Mouse (Mus musculus) Muller cell, postnatal 12 days (primary cell): Measurements from ENCODE around the gene Slc44a3.

Source experiments
- DNase-seq: peaks from one replicate; pipeline ENCODE4 v3.0.0-alpha.2; 2015; ENCODE audit errors: inconsistent ontology term

Gene Slc44a3

DNA sequence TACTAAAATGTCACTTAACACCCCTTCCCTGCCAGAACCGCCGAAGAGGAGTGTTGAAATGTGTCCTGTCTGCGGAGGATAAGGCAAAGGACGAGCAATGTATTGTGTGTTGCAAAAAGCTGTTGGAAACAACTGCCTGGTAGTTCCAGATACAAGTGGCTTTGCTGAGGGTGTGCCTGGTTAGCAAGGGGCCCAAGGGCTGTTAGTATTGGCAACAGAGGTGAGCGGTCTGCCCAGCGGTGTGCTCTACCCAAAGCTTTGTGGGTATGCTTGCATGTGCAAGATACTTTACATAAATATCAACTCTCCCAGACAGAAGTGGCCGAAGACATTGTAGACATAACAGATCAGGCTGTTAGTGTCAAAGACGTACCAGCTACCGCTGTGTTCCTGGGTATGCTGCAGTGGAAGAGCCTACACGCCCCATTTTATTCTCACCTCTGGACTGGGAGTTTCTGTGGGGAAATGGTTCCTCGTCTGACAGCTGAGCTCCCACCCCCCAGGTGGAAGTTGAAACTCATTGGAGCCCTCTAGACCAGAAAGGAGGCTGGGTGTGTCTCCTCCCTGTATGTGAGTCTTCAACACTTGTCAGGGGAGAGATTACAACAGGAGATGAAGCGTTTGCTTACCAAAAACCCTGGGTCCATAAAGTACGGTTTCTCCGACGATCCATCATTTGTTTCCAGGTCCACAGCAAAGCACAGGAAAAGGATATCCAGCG lies 71.6 kb downstream of the Slc44a3 start:
- DNase-seq = no peak

DNA sequence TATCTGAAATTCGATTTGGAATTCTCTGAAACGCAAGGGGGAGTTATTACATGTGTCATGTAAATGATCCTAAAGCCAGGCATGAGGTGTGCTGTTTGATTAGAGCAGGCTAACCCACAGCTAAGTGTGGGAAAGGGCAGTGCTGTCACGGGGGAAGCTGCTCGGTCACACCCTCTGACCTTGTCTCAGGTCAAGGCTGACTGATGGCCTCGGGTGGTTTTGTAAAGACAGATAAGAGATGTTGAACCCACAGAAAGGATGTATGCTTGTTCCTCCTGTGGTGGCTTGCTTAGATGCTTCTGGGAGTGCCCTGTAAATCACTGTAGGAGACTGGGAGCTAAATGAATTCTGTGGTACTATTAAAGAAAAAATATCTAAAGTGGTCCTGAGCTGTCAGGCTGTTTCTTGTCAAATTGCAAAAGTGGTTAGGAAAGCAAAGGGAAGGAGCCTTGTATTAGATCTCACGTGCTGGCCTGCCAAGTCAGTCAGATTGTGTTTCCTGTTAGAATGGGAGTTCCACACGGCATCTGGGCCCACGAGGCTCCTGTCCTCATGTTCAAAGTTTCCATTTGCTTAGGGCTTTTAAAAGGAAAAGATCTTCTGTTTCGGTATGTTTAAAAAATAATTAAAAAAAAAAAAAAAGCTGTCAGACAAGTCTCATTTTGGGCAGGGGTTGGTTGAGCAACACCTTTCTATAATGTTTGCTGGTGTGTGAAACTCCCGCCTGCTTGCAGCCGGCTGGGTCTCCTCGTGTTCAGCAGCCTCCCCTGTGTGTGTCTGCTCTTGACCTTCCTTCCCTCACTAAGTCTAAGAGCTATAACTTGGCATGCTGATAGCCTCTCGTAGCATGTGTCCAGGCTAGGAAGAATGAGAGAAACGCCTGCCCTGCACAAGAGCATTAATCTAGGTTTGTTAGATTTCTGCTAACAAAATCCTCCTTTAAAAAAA lies 73.4 kb downstream of the Slc44a3 start:
- DNase-seq = no peak

DNA sequence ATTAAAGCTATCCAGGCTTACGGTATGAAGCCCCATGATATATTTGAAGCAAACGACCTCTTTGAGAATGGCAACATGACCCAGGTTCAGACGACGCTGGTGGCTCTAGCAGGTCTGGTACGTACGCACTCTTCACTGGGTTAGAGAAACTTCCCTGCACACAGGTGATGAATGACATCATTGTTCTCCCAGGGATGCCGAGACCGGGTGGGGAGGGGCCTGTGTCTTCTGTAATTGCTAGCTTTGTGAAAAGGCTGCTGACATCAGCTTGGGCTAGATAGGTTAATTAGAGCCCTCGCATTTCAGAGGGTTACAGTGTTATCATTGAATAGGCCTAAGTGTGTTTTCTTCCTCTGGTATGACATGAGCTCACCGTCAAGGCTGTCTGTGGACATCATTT lies 80.8 kb downstream of the Slc44a3 start:
- no peak for DNase-seq

DNA sequence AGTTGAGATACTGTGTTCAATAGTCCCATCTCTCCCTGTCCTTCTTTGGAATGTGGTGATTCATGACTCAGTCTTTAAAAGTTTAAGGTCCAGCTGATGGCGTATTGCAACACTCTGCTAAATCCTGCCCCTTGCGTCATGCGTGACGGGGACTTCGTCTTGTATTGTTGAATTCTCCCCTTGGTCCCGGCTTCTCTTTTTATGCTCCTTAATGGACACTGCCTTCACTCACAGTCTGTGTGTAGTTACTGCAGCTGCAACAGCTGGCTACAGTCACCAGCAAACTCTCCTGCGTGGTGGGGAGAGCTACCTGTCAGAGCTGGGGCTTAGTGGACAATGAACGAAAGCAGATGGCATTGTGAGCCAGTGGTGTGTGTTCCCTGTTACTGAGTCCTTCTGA lies 82.7 kb downstream of the Slc44a3 start:
- no peak for DNase-seq

DNA sequence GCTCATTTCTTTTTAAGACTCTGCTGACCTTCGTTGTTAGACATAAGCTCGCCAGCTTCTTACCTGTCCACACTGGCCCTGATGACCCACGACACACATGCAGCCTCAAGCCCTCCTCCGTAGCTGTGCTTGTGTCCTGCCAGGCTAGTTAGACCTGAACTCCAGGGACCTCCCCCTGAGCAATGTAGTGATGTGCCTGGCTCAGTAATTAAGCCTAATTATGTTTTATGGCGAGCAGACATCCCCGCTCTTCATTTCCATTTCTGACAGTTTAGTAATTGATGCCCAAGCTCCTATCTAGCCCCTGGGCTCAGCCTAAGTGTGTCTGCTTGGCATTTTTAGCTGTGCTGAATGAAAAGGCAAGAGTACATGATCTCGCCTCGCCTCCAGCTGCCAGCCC lies 83.6 kb downstream of the Slc44a3 start:
- peak; percentile 53 for DNase-seq

DNA sequence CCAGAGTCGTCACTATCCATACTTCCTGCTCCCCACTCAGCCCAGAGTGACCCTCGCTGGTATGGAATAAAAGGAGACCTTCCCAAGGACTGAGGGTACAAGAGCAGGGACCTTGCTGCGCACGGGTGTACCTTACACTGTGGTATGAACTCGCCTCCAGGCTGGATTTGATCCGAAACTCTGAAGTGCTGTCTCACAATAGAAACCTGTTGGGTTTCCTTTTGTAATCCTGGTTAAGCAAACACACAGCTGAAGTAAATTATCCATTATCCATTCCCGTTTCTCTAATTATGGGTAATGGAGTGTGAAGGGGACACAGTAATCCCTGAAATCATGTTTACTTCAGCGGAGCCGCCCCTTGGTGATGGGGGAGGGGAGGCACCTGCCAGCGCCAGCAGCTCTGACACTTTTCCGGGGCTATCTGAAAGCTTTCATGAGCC lies 84.2 kb downstream of the Slc44a3 start:
- DNase-seq = peak; percentile 64

DNA sequence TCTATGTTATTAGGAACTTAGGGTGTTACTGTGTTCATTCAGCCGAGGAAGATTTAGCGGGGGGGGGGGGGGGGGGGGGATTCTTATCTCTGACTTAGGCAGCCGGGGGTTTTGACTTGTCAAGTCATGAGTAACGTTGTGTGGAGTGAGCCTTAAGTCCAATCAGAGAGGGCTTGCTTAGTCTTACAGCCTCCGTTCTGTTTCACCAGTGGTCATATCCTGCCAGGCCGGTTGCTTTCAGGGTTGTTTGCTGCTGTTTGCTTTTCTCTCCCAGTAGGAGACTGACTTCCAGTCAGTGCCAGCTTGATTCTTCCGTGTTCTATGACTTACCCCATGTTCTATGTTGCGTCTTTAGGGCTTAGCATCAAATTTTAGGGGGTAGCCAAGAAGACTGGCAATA lies 85.8 kb downstream of the Slc44a3 start:
- DNase-seq = no peak

DNA sequence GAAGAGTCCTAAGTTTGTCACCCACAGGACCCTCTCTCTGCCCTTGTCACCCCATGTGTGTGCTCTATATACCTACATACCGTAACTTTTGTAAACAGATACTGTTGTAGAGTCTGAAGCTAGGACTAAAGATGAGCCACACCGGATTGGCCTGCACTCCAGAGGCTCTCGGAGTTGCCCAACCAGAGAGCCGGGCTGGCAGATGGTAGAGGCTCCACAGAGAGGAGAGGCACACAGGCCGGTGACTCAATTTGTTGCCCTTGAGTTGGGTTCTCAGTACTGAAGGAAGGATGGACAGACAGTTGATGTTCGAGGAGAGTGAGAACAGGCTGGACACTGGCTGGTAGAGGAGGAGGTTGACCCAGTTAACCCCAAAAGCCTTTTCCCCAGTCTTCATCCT lies 87.8 kb downstream of the Slc44a3 start:
- DNase-seq = no peak

DNA sequence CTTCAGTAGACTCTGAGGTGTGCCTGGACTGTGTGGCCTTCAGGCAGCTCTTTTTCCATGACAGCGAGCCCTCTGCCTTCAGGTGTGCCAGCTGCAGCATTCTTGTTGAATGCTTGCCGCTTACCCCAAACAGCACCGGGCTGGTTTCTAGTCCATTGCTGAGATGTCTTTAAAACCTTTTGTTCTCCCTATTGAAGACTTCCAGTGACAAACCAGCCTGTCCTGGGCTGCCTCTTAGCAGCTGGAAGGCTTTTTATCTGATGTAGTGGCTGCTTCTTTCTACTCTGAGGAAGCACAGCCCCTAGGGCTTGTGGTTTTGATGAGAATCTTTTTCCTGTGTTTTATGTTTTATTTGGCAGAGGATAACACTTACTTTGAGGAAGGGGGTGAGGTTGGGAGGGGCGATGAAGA lies 88.3 kb downstream of the Slc44a3 start:
- no peak for DNase-seq

DNA sequence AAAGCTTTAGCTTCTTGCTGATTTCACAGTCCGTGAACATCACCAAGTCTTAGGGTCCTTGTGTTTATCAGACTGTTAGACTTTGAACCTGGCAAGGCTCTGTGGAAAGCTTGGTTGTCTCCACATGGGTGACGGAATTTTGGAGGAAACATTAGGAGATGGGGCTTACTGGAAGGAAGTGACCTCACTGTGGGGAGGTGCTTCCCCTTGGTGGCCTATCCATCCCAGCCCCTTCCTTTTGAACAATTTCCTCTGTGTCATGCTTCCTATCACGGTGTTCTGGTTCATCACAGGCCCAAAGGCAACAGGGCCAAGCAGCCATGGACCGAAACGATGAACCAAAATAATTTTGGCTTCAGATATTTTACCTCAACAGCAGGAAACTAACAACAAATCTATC lies 89.9 kb downstream of the Slc44a3 start:
- DNase-seq = no peak

DNA sequence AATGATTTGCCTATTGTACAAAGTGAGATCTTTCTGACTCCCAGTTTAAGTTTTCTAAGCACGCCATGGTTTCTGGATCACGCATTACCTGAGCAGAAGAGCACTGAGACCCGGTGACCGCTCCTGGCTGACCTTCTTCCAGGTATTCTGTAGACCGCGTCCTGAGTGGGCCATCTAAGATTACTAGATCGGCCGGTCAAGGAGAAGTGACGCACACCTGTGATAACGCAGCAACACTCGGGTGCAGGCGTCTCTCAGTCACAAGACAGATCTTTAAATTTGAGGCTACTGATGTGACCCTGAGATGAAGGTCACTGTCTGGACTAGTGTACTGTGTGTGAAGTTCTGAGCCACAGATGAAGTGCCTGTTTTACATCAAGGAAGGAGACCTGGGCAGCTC lies 90.7 kb downstream of the Slc44a3 start:
- DNase-seq = no peak

DNA sequence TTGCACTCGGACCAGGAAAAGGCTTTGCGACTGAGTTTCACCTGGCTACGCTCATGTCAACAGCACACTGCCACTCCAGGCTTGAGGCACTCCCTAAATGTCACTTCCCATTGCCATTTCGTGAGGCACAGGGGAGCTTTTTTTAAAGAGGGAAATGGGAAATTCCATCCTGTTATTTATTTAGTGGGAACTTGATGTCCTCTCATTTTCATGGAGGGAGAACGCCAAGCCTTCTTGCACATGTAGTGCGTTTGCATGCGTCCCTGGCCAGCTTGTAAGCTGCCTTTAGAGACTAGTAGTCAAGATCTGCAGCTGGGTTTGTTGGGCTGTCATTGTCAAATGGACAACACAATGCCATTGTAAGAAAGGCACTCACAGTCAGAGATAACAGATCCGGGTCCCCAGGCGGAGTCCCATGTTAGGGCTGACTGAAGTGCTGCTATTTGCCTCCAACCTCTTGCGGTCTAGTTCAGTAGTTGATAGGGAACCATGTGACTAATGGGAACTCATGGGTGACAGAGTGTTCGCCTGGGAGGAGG lies 92.5 kb downstream of the Slc44a3 start:
- DNase-seq = peak; percentile 61

DNA sequence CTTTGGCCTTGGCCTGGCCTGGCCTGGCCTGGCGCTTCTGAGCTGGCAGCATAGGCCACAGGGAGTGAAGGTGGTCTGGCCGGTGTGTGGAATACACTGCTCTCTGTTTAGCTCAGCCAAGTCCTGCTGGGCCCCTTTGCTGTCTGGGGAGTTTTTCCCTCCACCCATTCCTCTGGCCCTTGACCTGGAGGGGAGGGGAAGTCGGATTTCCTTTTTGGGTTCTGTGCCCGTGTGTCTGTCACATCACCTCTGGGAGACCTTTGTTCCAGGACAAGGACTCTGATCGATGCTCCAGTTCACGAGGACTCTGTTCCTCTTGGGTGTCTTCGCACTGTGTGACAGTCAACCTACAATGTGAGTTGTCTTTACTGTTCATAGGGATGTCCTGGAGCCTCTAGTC lies 94.2 kb downstream of the Slc44a3 start:
- DNase-seq = no peak

DNA sequence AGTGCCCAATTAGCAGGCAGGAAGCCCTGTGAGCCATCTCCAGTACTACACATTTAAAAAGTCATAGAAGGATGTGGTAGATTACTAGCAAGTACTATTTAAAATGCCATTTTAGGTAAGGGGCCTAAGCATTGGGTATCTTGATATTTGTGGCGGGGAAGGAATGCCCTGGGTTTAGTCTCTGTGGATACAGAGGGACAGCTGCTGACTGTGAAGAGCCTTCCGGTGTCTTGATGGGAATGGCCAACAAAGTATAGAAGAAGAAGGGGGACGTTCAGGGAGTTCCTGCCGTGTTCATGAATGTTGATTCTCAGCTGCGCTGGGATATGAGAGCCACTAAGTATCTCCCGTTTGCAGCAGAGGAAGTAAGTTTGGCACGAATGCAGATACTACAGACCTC lies 95.1 kb downstream of the Slc44a3 start:
- DNase-seq = no peak

DNA sequence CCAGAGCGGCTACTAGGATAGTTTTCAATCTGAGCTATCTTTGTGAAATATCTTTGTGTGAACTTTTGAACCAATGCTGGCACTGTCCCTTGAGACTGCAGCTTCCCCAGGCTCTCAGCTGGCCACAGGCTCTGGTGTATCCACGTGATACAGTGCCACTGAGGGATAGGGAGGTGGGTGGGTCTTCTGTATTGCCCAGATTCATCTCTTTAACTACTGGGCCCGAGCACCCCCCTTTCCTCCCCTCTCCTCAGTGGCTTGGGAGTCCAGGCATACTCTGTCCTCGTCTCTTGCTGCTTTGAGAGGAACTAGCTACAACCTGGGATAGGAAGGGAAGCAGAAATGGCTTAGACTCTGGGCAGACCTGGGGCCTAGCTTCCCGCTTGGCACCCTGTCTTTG lies 96.9 kb downstream of the Slc44a3 start:
- DNase-seq = peak; percentile 69

DNA sequence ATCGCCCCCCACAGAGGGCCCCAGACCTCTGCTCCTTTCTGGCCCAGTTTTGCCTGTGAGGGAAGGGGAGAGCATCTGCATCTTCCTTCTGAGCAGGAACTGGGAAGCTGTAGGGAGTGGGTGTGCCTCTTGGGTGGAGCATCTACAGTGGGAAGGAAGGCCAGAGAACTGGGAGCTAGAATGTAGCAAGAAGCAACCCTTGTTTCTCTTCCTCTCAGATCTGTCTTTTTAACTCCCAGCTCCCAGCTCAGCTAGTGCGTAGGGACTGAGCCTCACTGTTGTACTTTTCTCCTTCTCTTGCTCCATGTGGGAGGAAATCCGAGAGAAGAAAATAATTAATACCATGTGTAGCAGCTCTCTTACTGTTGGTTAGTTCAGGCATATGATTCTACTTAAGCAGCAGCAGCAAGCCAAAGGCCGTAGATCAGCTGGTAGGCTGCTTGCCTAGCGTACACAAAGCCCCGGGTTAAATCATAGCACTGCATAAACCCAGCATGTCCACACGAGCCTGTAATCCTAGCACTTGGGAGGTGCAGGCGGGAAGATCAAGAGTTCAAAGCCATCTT lies 98.2 kb downstream of the Slc44a3 start:
- DNase-seq = no peak

DNA sequence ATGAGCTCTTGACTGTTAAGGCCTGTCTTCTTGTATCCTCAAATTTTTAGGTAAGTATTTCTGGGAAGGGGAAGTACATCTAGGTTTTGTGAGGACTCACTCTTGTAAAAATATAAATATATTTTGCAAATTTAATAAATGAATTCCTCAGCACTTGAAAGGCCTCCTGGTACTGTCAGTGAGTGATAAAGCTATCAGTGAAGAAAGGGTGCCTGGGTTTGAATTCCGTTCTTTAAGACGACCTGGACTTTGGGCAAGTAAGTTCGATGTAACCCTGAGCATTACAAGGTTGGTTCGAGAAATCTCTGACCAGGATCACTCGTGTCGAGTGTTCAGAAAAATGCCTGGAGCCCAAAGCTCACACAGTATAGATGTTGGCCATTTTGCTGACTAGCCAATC lies 98.8 kb downstream of the Slc44a3 start:
- DNase-seq = no peak

DNA sequence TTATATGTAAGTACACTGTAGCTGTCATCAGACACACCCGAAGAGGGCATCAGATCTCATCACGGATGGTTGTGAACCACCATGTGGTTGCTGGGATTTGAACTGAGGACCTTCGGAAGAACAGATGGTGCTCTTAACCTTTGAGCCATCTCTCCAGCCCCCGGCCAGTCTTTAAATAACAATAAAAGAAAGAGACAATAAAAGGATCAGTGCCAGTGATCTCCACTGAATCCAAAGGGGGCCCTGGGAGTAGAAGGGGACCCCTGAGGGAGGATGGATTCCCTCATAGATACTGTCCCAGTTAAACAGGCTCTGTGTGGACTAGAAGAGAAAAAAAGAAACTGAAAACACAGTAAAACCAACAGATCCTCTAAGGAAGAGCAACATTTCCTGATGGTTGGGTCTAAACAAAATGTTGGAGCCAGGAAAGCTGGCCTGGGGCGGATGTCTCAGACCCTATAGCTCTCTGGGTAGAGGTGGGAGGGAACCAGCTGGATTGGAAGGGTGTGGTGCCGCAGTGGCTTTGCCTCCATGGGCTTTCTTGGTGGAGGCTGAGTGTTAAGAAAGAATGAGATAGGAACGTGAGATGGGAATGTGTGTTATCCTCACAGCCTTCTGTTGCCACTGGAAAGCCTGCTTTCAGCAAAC lies 101.8 kb downstream of the Slc44a3 start:
- no peak for DNase-seq

DNA sequence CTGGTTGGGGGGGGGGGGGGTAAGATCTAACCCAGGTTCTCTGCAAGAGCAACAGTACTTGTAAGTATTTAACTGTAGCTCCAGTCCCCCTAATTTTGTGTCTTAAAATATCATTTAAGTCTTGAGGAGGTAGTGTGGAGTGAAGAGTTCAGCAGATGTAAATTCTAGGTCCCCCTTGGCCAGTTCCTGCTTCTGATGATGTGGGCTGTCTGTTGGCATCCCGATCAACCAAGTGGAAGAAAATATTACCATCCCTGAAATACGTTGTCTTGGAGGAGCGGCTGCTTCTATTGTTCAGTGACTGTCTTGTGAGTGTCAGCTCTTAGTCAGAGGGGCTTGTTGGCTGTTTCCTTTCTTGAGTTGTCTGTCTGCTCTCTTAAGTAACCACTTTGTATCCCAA lies 102.7 kb downstream of the Slc44a3 start:
- DNase-seq = no peak

DNA sequence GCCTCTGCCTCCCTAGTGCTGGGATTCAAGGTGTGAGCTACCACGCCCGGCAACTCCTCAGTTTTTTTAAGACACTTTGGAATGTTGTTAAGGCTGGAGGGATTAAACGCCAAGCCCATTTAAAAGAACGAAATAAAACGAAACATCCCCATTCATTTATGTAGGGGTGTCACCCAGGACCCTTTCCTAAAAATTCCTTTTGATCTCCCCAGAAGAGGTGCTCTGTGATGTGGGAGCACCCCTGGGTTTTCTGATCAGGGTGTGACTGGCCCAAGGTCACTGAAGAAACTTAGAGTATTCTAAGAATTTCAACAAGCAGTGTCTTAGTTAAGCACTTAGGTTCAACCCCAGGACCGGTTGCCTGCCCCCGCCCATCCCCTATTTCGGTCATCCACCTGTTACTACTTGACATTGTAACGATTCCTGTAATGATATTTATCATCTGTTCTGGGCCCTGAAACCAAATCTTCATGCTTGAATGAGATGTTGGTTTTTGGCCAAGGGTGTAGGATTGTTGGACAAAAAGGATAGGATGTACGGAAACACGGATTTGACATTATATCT lies 103.4 kb downstream of the Slc44a3 start:
- DNase-seq = peak; percentile 55

DNA sequence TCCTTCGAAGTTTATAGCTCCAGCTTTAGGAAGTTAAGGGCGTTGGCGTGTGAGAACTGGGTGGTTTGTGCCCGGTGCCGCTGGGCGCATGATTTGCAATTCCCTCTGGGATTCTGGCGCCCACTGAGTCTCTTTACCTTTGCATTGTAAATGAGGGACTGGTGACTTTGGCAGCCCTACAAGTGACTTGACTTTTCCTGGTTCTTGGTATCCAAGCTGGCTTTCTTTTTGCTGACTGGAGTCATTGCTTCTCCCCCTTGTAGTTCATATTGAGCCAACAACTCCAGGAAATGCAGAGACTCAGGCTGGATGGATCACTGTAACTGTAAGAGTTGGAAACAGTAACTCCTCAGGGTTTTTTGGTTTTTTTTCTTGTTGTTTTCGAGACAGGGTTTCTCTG lies 104.0 kb downstream of the Slc44a3 start:
- no peak for DNase-seq

DNA sequence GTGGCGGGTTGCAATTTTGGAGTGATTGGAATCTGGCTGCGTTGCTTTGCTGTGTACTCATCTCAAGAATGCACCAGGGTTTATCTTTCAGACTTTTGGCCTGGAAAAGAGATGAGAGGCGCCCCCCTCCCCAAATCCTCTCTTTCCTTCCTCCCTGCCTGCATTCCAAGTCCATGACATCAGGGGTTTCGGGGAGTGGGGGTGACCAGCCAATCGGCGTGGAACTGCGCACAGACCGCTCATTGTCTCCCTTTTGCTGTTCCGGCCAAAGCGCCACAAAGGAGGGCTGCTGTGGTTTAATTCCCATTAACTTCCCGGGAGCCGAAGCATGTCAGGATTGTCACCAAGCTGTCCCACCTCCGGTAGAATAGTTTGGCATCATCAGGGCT lies 104.7 kb downstream of the Slc44a3 start:
- peak; percentile 98 for DNase-seq
